Mouse (Mus musculus) monocyte, adult 5-6 weeks (primary cell): ENCODE measurements around the gene Xrn2. TPM values are rescaled to one million over a fixed set of nuclear protein-coding genes. Genes with fewer than 3 reads are reported as not detected.
A peak's percentile ranks its signal among the peaks of the same experiment; 100 is the strongest.

Experiments used
- ATAC-seq: fragments of 153-309, 156-312 bp; replicated peaks from 2 replicates; pipeline ENCODE4 v1.8.0; 2017; ENCODE audit warnings: mild to moderate bottlenecking; ENCODE audit not compliant: low TSS enrichment, insufficient number of reproducible peaks, severe bottlenecking, poor library complexity, low FRiP score
- total RNA-seq: library from RNA; stranded (forward); fragments of 200-1000, 200-491, 200-594 nt; gene quantifications from 3 replicates; pipeline ENCODE4 v1.2.3, GENCODE M21; 2017

The Xrn2 gene
- total RNA-seq, 1 experiment from 2014 or later, result 340 TPM

DNA sequence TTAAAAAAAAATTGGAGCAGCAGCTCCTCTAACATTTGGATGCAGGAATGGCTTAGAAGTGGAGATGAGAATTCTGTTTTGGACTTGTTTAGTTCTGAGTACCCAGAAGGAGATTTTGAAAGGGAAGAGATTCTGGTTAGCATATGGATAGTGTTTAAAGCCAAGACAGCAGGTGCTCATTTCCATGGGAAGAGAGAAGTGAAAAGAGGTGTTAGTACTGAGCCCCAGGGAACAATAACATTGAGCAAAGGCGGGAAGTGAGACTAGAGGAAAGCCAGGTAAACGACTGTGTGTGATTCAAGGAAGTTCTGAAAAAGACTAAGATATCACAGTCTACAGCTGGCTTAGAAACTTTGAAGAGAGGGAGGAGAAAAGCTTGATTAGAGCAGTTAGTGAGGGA is 20.3 kb downstream of the Xrn2 start:
- no peak for ATAC-seq

DNA sequence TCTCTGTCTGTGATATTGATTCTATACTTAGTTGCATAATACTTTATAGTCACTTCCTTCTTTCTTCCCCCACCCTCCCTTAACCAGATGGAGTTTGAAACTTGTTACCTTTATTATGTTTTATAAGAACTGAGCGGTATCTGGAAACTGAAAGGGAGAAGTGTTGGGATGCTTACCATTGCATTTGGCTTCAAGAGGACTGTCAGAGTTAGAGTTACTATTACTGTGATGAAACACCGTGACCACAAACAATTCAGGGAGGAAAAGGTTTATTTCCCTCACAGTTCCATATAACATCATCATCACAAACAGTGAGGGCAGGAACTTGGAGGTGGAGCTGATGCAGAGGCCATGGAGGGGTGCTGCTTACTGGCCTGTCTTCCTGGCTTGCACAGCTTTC is 23.1 kb downstream of the Xrn2 start:
- no peak for ATAC-seq

DNA sequence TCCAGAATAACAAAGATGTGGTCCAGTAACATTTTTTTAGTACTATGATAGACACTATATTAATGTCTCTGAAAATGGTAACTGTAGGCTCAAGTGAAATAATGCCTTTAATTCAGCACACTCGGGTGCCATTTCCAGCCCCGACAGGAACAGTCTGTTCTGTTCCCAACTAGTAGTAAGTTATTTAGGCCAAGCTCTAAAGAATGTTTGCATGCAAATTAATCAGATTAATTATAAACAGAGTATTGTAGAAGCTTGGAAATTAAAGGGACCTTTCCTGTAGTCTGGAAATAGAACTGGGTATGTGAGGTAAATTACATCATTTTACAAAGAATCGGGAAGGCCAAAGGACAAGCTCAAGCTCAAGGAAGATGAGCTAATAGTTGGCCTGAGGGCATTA is 34.3 kb downstream of the Xrn2 start:
- ATAC-seq, result no peak

DNA sequence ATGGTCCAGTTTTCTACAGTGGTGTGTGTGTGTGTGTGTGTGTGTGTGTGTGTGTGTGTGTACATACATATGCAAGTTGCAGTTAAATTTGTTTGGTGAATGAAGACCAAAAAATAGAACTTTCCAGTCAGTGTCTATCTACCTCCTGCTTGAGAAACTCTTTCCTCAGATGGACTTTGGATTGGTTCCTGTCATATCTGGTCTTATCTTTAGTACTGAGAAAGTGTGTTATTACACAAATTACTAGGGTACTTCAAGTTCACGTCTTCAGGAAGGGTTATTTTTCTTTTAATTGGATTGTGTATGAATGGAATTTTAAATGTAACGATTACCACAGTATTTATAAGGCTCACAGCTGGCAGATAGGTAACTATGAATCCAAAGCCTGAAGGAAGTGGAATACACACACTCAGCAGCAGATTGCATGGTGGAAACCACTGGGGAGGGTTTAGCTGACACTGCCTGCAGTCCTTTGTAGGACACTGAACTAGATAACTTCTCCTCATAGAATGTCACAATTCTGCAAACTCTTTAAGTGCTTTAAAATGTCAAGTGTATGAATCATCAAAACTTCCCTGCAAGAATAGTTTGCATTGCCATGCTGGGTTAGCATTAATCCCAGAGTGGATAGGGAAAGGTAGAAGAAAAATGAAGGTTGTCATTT is 40.6 kb downstream of the Xrn2 start:
- ATAC-seq, result no peak

DNA sequence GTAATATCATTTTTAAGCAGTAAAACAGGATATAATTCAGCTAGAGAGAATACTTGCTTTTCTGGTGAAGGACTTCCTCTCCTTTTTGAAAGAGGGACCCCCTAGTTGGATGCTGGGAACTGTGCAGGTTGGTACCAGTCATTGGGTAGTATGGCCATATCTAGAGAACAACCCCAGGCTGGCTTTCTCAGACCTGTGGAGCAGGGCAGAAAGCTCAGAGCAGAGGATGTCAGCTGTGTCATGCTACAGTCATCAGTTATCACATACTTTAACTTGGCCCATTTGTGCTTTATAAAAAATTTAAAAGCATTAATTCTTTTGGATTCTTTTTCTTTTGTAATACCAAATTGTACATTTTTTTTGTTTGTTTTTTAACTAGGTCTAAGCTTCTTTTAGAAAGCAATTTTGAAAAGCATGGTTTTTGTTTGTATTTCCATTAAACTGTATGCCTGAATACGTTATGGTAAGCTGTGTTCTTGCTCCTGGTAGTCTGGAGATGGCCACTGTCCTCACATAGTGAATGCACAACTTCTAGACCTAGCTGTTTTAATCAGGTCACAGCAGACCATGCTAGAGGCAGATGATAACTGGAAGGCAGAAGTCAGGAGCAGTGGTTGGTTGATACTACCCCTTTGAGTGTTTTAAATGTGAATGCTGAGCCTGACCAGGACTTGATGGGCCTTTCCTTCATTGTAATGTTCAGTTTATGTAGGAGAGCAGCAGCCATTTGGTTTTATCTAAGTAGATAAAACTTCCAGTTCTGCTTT is 54.9 kb downstream of the Xrn2 start:
- ATAC-seq, result no peak

DNA sequence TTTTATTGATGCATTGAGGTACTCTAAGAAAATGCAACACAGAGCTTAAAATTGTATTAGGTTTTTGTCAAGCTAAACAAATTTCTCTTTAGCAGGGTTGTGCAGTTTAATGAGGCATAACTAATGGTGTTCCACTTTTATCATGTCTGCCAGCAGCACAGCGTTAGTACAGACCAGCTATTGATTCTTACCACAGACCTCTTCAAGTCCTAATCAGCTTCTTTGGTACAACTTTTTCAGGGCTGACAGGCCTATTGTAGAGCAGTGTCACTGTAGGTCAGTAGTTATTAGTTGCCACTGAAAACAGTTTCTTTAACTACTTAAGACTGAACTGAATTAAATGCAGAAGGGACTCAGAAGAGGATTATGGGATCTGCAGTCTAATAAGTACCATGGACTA is 56.3 kb downstream of the Xrn2 start:
- no peak for ATAC-seq

DNA sequence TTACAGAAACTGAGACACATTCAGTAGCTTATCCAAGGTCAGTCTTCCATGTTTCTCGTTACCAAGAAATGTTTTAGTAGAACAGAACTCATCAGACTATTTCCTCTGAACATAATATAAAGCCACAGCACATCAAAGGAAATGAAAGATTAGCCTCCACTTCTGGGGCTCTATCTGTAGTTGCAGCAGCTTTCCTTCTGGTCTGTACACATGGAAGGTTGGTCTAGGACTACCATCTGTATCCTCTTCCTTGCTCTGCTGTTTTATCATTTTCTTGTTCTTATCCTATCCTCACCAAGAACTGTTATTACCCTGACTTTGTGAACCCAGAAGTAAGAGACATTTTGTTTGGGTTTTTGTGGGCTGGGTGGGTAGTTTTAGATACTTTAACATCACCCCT is 57.5 kb downstream of the Xrn2 start:
- ATAC-seq, result no peak

DNA sequence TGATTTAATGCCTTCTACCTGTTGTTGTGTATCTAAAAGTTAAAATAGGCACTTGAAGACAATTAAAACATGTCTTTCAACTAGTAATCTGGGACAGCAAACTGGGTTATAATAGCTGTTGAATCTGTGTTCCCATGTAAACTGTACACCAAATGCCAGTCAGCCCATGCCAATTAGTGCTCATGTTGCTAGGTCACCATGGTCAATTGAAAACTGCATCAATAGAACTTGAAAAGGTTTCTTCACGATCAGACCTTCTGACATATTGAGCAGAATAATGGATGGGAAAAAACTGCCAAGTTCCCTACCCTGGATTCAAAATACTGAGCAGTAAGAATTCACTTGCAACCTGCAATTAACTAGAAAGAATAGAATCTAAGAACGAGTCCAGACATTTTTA is 61.2 kb downstream of the Xrn2 start:
- ATAC-seq, result no peak

DNA sequence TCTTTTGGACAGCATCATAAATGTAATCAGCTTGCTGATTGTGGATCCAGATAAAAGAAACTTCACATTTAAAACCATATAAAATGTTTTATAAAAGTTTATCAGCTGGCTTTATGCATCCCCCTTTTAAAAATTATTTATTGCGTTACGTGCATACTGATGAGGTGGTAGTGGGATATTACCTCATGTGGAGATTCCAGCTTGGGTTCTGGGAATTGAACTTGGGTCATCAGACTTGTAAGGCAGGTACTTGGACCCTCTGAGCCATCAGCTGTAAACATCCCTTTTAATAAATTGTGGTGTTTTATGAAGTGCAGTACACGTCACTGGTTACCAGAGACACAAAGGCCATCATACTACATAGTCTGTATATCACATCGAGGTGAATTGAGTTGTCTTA is 61.6 kb downstream of the Xrn2 start:
- no peak for ATAC-seq

DNA sequence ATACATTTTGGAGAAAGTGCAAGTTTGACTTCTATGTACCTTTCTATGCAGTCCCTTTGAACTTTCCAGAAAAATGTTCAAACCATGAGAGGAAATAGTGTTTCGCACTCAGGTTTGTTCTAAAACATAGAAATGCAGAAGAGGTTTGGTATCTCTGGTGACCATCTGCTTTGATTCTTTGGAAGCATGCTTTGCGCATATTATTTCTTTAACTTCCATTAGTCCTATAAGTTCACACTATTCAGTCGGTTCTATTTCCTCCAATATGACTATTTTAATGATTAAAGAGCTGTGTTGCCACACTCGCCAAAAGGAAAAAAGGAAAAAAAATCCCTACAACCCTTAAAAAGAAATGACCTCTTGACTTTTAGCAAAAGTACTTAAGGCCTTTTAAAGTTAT is 69.6 kb downstream of the Xrn2 start:
- ATAC-seq, result no peak

DNA sequence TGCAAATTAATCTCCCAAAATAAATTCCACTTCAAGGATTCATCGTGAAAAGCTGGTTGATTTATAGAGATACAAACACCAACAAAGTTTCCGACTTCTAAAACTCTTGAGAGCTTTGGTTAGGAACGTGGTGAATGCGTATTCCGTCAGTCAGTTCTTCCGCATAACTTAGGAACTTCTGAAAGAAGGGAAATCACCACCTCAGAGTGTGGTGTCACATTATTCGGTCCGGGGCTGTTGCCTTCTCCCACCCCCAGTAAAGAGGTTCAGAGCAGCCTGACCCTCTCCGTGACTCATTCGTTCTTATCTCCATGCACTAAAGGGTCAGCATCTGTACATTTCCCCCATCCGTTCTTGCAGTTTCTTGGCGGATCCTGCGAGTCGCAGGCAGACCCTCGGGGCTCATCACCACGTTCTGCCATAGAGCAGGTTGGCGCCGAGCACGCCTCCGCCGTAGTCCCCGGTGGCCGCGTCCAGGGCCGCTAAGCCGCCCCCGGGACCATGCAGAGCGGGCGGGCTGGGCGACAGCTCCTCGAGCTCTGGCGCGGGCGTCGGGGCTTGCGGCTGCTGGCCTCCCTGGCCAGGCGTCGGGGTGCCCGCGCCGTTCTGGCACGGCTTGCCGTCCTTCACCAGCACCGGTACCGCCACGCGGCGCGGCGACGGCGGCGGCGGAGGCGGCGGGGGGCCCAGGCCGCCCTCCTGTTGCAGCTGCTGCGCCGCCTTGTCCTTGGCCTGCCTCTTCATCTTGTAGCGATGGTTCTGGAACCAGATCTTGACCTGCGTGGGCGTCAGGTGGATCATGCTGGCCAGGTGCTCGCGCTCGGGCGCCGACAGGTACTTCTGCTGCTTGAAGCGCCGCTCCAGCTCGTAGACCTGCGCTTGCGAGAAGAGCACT is 70.9 kb downstream of the Xrn2 start:
- ATAC-seq, result 0 out of 2 replicates have a peak, but pooled peaks have one; percentile 47

DNA sequence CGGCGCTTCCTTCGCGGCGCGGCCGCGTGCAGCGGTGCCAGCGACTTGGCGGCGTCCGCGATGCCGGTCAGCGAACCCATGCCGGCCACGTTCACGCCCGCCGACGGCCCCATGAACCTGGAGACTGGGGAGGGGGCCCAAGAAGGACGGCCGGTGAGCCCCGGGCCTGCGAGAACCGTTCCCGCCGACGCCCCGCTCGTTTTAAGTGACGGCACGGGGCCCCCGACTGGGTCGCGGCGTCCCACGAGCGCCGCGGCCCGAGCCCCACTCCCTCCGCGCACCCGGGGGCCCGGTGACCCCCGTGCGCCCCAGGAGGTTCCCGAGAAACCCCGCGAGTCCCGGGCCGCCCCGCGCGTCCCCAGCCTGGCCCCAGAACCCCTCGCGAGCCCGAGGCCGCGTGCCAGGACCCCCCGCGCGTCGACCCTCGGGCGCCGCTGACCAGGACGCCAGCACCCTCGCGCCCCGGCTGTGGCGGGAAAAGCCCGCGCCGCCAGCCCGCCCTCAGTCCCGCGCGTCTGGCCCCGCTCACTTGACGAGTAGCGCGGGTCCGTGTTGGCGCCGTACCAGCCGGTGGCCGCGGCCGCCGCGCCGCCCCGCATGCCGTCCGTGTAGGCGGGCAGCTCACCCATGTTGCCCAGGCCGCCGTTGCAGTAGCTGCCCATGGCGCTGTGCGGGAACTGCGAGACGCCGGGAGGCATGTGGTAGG is 71.7 kb downstream of the Xrn2 start:
- no peak for ATAC-seq

DNA sequence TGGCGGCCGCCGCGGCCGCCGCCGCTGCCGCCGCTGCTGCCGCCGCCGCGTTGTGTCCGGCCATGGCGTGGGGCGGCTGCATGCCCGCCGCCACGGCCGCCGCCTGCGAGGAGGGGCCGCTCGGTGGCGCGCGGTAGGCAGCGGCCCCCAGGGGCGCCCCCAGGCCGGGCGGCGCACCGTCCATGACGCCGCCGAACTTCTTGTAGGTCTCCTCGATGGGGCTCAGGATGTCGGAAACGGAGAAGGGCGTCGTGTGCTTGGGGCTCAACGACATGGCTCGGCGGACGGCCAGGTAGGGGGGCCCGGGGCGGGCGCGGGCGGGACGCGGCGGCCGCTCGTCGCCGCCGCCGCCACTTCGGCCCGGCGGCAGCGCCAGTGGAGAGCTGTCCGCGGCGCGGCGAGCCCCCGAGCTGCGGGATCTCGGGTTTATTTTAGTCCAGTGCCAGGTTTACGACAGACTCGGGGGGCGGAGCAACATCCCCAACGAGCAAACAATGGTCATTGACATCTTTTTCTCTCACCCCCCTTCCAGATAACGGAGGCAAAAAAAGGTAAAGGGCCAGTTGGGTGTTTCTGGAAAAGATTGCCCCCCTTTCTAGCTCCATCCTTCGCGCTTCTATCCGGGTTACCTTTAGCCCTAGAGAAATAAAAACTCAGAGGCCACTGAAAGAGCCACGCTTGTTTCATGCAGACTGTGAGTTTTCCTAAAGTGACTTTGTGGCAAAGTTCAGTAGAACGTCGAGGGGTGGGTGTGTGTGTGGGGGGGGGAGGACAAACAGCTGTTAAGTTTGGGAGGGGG is 72.5 kb downstream of the Xrn2 start, which contains the start of gene Nkx2-4:
TSS of gene Nkx2-4 (minus strand) at position 374 of the 799 bp plus-strand sequence.
- no peak for ATAC-seq

DNA sequence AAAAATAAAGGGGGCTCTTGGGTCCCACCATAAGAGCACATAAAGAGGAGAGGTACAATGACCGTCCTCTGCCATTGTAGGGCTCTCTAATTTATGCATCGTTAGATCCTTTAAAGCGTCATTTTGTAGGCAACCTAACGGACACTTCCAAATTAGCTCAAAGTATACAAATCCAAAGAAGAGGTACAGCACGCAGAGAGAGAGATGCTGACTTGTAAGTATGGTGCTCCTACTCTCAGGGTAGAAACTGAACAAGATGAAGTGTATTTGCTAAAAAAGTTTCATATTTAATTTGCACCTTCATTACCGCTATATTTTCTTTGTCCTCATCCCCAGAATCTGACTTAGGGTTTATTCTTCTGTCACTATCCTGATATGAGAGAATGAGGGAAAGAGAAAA is 73.1 kb downstream of the Xrn2 start:
- ATAC-seq, result no peak

DNA sequence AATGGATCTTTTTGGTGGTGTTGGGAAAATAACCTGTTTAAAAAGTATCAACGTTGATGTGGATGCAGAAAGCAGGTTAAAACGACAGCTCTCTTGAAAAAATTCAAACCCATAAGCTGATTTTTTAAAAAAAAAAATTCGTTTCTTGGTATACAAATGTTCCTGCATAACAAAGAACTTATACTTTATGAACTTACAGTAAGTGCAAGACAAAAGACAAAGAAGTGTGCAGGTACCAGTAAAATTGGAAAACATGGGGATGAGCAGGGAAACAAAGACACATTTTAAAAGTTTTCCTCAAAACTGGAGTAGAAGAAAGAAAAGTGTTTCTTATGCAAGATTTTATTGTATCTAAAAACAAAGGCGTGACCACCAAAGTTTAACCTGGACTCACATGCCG is 73.6 kb downstream of the Xrn2 start:
- ATAC-seq, result no peak

DNA sequence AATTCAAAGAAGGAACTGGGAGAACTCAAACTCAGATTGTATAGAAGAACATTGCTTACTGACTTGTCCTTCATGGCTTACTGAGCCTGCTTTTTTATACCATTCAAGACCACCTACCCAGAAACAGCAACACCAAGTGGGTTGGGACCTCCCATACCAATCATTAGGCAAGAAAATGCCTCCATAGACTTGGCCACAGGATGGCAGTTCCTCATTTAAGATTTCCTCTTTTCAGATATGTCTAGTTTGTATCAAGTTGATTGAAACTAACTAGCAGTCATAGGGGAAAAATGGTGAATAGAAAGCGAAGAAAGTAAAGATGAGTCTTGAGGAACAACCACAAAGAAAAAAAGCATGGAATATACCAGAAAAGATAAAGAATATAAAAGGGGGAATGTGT is 106.9 kb downstream of the Xrn2 start:
- no peak for ATAC-seq

DNA sequence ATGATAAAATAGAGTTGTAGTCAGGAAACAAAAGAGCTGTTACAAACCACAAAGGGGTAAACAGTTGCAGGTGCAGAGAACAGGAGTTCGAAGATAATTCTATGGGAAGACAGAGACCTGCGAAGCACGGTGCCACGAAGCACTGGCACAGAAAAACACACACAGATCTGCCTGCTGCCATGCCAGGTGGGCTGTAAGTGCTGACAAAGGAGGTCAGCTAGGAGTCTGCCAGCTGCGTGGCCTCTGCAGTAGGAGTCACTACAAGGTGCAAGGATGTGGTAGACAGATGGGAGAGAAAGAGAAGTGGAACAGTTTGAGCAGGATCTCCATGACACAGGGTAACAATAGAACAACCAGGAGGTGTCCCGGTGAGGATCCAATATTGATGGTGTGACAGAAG is 114.6 kb downstream of the Xrn2 start:
- no peak for ATAC-seq
